Mouse (Mus musculus): ENCODE results near the gene Dcps. TPM values are rescaled to one million over a fixed set of nuclear protein-coding genes. Genes with fewer than 3 reads are reported as not detected.

The Dcps gene
- polyA plus RNA-seq, 1 experiment from 2014 or later: 50.0 TPM

DNA sequence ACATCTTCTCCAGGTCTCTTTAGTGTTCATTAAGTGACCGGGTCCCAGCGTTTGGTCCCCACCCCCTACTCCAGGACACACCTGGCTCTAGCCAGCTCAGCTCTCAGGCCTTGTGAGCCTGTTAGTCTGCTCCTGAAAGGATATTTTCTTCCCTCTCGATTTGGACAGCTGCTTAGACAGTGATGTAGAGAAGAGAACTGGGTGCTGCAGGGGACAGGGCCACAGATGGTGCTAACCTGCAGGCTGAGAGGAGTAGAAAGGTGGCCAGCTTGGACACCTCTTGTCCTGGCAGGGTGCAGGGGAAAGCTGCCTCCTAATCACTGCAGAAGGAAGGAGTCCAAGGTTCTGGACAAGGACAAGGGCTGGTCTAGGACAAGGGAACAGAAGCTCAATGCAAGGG, 67.8 kb downstream of the Dcps start:
- no peak for ATAC-seq (ENCODE audit: insufficient read depth)
- Histone ChIP-seq H3K4me3 (replicated peaks) (no peak overlapping the region), H3K4me1 (replicated peaks) (peaks cover 94% of the 10 kb centered on the region), H3K9ac (0 out of 2 replicates have a peak overlapping the region, but pooled peaks have one; percentile 5), H3K36me3 (replicated peaks) (peaks cover 40% of the 10 kb centered on the region), H3K9me3 (replicated peaks) (no peaks in the 10 kb centered on the region), H3K27ac (replicated peaks) (0 out of 2 replicates have a peak overlapping the region, but pooled peaks have one; percentile 76), H3K4me2 (no peak overlapping the region), H3K27me3 (no peaks in the 10 kb centered on the region)
- WGBS (ENCODE audit: insufficient replicate concordance): 74% methylated on average over 3 of the region's 3 CpGs

DNA sequence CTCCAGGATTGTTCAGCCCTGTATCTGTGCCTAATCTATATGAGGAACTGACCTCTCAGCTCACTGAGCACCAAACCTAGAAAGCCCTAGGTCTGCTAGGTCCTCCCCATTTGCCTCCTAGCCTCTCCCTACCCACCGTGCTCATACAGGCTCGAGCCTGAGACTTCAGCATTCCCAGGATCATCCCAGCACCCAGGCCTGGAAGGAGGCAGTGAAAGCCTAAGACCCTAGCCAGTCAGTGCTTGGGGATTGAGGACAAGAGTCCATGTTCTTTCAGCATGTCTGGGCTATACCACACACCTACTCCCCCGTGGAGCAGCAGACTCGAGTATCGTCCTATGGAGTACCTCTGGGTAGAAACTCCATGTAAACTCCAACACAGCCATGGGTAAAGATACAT, 68.5 kb downstream of the Dcps start:
- peaks cover 92% of the 10 kb centered on the region for H3K4me1 ChIP-seq (replicated peaks)
- H3K9ac ChIP-seq: peak overlapping the region; percentile 18; the same call in 1 of the 2 replicates
- no peaks in the 10 kb centered on the region for H3K9me3 ChIP-seq (replicated peaks)
- H3K27me3 ChIP-seq: no peaks in the 10 kb centered on the region
- WGBS (ENCODE audit: insufficient replicate concordance): 75% methylated on average over 5 of the region's 5 CpGs
- peaks cover 40% of the 10 kb centered on the region for H3K36me3 ChIP-seq (replicated peaks)
- H3K4me2 ChIP-seq: peak overlapping the region; percentile 14; the same call in 1 of the 2 replicates
- ATAC-seq (ENCODE audit: insufficient read depth): no peak
- H3K4me3 ChIP-seq (replicated peaks): no peak overlapping the region
- H3K27ac ChIP-seq (replicated peaks): peak overlapping the region; percentile 24; the same call in 1 of the 2 replicates

DNA sequence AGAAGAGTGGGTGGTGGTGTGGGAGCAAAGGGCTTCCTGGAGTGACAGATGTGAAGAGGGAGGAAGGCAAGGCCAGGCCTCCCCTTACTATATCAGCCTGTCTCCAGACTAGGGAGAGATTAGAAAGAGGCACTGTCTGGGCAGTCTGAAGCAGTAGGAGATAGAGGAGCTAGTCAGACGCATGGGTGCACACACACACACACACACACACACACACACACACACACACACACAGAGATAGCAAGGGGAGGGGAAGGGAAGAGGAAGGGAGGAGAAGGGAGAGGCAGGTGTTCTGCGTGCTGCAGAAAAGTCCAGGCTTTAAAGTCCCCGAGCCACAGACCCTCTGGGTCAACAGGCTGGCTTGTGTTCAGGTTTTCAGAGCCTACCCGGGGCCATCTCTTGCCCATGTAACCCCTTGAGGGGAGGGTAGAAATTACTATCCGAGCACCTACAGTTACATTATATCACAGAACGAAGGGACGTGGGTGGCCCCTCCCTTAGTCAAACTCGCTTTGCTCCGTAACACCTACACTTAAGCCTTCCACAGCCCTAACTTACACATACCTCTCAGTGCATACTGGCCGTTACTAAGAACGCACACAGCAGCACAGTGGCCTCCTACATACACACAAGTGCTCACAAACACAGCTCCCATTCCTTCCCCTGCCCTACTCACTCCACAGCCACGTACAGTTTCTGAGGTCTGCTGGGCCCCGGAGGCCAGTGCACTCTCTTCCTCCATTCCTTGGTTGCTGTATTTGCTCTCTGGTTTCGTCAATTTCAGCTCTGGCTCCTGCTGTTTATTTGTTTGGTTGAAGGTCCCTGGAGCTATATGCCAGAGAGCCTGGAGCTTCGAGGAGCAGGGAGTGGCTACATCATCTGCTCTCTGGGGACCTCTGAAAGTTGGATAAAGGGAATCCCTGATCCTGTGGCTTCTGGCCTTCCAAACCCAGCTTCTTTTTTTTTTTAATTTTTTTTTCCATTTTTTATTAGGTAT, 69.7 kb downstream of the Dcps start:
- peaks cover 85% of the 10 kb centered on the region for H3K4me1 ChIP-seq (replicated peaks)
- no peaks in the 10 kb centered on the region for H3K27me3 ChIP-seq
- peak overlapping the region; percentile 88 for H3K27ac ChIP-seq (replicated peaks)
- 18% methylated on average over 15 of the region's 15 CpGs for WGBS (ENCODE audit: insufficient replicate concordance)
- peak overlapping the region; percentile 58 for H3K9ac ChIP-seq
- H3K4me2 ChIP-seq: peak overlapping the region; percentile 66
- H3K36me3 ChIP-seq (replicated peaks): peaks cover 33% of the 10 kb centered on the region
- no peaks in the 10 kb centered on the region for H3K9me3 ChIP-seq (replicated peaks)
- ATAC-seq (ENCODE audit: insufficient read depth): peak; percentile 95
- peak overlapping the region; percentile 36 for H3K4me3 ChIP-seq (replicated peaks)

DNA sequence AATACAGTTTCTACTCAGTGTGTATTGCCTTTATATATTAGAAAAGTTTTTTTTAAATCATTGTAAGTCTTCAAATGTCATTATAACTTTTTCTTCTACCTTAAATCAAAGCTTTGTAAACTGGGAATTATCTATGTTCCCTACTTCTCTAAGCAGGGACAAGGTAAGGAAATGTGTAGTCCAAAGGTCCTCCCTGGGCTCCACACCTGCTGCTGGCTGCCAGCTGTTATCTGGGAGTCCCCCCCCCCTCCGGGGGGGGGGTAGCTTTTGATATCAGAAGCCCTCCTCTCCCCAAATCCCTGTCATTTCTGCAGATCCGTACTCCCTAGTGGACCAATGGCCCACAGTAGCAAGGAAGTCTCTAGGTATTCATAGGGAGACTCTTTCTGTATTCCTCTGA, 70.4 kb downstream of the Dcps start:
- H3K9me3 ChIP-seq (replicated peaks): no peaks in the 10 kb centered on the region
- no peak overlapping the region; the same call in 1 of the 2 replicates for H3K9ac ChIP-seq
- H3K4me1 ChIP-seq (replicated peaks): peaks cover 85% of the 10 kb centered on the region
- ATAC-seq (ENCODE audit: insufficient read depth): peak; percentile 0; the same call in 1 of the 2 replicates
- peak overlapping the region; percentile 66 for H3K4me2 ChIP-seq
- peaks cover 40% of the 10 kb centered on the region for H3K36me3 ChIP-seq (replicated peaks)
- H3K27ac ChIP-seq (replicated peaks): peak overlapping the region; percentile 88
- WGBS (ENCODE audit: insufficient replicate concordance): 35% methylated on average over 2 of the region's 2 CpGs
- no peaks in the 10 kb centered on the region for H3K27me3 ChIP-seq
- peak overlapping the region; percentile 36; the same call in 1 of the 2 replicates for H3K4me3 ChIP-seq (replicated peaks)

DNA sequence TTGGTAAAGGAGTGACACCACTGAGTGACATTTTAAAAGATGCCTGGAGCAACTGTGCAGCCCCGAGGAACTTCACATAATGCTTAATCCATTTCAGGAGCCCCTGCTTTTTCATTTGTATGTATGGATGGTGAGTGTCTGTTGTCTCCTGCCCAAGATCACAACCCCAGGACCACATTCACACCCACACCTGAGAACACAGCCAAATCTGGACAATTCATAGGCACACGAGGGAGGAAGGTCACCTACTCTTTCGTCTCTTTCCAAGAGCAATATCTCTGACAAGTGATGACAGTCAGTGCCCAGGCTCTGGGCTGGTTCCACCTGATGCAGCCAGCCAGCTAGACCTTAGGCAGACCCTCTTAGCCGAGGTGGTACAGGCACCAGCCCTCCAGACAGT, 71.2 kb downstream of the Dcps start:
- 62% methylated on average over 4 of the region's 4 CpGs for WGBS (ENCODE audit: insufficient replicate concordance)
- Histone ChIP-seq H3K27ac (replicated peaks) (peak overlapping the region; percentile 63), H3K9ac (no peak overlapping the region), H3K27me3 (no peaks in the 10 kb centered on the region), H3K4me2 (no peak overlapping the region), H3K9me3 (replicated peaks) (no peaks in the 10 kb centered on the region), H3K4me1 (replicated peaks) (peaks cover 82% of the 10 kb centered on the region), H3K36me3 (replicated peaks) (peaks cover 35% of the 10 kb centered on the region), H3K4me3 (replicated peaks) (no peak overlapping the region)
- no peak for ATAC-seq (ENCODE audit: insufficient read depth)

DNA sequence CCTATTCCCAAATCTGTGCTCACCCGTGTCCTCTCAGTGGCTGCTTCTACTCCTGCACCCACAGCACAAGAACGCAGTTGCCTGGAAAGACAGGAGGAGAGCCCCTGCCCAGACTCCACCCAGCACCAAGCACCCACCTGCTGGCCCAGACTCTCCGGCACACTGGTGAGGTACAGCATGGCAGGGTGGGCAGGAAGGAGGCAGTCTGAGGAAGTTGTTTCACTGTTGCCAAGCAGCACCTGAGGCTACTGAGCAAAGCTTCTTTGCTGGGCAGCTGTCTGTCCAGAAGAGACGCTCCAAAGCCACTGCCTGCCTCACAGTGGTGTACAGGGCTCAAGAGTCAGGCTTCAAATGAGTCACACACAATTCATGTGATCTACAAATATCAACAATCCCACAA, 77.1 kb downstream of the Dcps start:
- Histone ChIP-seq H3K27me3 (no peaks in the 10 kb centered on the region), H3K4me1 (replicated peaks) (peaks cover 64% of the 10 kb centered on the region), H3K36me3 (replicated peaks) (peaks cover 36% of the 10 kb centered on the region), H3K27ac (replicated peaks) (peak overlapping the region; percentile 63), H3K9ac (0 out of 2 replicates have a peak overlapping the region, but pooled peaks have one; percentile 17), H3K9me3 (replicated peaks) (no peaks in the 10 kb centered on the region), H3K4me2 (peak overlapping the region; percentile 5; the same call in 1 of the 2 replicates), H3K4me3 (replicated peaks) (no peak overlapping the region)
- no peak for ATAC-seq (ENCODE audit: insufficient read depth)
- 59% methylated on average over 4 of the region's 4 CpGs for WGBS (ENCODE audit: insufficient replicate concordance)

DNA sequence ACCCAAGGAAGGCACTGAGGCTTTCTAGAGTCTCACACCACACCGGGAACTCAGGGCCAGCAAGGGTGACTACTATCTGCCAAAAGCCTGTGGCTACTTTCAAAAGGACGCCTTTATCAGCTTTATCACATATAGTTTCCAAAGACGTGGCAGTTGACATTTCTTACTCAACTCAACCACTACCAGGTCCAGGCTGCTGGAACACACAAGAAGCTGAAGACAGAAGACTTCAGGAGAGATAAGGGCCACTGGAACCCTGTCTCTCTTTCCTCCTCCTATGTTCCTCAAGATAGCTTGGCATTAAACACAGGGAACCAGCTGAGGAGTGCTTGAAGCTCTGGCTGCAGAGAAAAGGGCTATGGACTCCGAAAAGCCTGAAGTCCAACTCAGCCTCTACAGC, 78.0 kb downstream of the Dcps start:
- no peak overlapping the region for H3K9ac ChIP-seq
- ATAC-seq (ENCODE audit: insufficient read depth): peak; percentile 47; the same call in 1 of the 2 replicates

DNA sequence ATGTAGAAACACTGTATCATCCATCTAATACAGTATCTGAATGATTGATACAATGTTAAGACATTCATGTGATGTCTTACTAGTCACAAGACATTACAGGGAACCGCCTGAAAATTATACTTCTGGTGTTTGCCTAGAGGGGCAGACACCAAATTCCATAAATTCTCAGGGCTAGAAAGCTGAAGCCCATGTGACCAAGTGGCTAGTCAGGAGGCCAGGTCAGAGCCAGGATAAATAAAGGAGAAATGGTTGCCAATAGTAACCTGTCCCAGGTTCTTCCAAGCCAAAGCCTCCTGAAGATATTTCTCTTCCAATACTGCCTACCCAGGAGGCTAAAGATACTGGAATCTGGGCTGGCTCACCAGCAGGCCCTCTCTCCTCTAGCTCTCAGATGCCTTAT, 80.1 kb downstream of the Dcps start:
- Histone ChIP-seq H3K4me1 (replicated peaks) (peaks cover 63% of the 10 kb centered on the region), H3K9me3 (replicated peaks) (no peaks in the 10 kb centered on the region)
- WGBS (ENCODE audit: insufficient replicate concordance): 73% methylated on average over 1 of the region's 1 CpGs

More for the DNA sequence above, 78.0 kb downstream of the Dcps start:
- H3K9me3 ChIP-seq (replicated peaks): no peaks in the 10 kb centered on the region
- H3K27ac ChIP-seq (replicated peaks): peak overlapping the region; percentile 63
- no peak overlapping the region for H3K4me3 ChIP-seq (replicated peaks)
- peak overlapping the region; percentile 8; the same call in 1 of the 2 replicates for H3K4me2 ChIP-seq
- H3K36me3 ChIP-seq (replicated peaks): peaks cover 29% of the 10 kb centered on the region
- peaks cover 65% of the 10 kb centered on the region for H3K4me1 ChIP-seq (replicated peaks)
- WGBS (ENCODE audit: insufficient replicate concordance): 24% methylated on average over 4 of the region's 4 CpGs
- H3K27me3 ChIP-seq: no peaks in the 10 kb centered on the region

DNA sequence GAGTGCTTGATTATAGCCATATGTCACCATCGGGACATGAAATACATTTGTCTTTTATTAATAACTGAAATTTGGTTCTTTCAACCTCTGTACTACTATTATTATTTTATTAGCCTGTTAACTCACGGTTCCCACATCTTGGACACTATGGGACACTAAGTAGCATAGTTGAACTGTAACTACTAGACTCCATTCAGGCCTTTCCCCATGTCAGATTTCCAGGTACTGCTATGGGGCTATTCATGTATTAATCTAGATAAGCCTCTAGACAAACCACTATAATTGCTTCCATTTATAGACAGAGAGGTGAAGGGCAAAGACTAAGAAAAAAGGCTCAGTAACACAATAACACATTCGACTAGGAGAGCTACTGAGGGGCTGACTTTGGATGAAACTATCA, 82.5 kb downstream of the Dcps start:
- Histone ChIP-seq H3K27ac (replicated peaks) (no peak overlapping the region), H3K4me3 (replicated peaks) (no peak overlapping the region), H3K36me3 (replicated peaks) (peaks cover 6% of the 10 kb centered on the region; the same call in 1 of the 2 replicates), H3K4me2 (no peak overlapping the region), H3K9me3 (replicated peaks) (no peaks in the 10 kb centered on the region), H3K9ac (no peak overlapping the region), H3K4me1 (replicated peaks) (peaks cover 46% of the 10 kb centered on the region), H3K27me3 (no peaks in the 10 kb centered on the region)
- 74% methylated on average over 3 of the region's 3 CpGs for WGBS (ENCODE audit: insufficient replicate concordance)
- ATAC-seq (ENCODE audit: insufficient read depth): no peak

More for the DNA sequence above, 80.1 kb downstream of the Dcps start:
- peaks cover 18% of the 10 kb centered on the region for H3K36me3 ChIP-seq (replicated peaks)
- ATAC-seq (ENCODE audit: insufficient read depth): no peak
- H3K9ac ChIP-seq: no peak overlapping the region
- no peak overlapping the region for H3K4me2 ChIP-seq
- H3K27ac ChIP-seq (replicated peaks): no peak overlapping the region
- H3K27me3 ChIP-seq: no peaks in the 10 kb centered on the region
- H3K4me3 ChIP-seq (replicated peaks): no peak overlapping the region

DNA sequence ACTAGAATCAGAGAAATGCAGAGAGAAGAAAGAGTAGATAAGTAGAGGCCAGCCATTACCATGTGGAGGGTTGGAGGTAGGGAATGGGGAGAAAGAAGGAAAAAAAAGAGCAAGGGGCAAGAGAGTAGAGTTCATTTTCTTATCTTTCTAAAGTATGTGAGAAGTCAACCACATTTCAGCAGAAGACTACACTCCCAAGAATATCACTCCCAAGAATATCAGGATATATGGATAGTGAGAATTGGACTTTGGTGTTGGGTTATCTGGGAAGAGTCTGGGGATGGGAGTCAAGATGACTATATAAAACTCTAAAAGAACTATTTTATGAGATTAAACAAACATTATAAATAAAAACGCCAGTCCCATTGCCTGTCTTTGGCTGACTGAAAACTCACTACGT, 83.0 kb downstream of the Dcps start:
- Histone ChIP-seq H3K4me3 (replicated peaks) (no peak overlapping the region), H3K36me3 (replicated peaks) (peaks cover 4% of the 10 kb centered on the region; the same call in 1 of the 2 replicates), H3K4me2 (no peak overlapping the region), H3K9me3 (replicated peaks) (no peaks in the 10 kb centered on the region), H3K27me3 (no peaks in the 10 kb centered on the region), H3K27ac (replicated peaks) (no peak overlapping the region), H3K9ac (no peak overlapping the region), H3K4me1 (replicated peaks) (peaks cover 41% of the 10 kb centered on the region)
- 82% methylated on average over 2 of the region's 2 CpGs for WGBS (ENCODE audit: insufficient replicate concordance)
- no peak for ATAC-seq (ENCODE audit: insufficient read depth)
